Mouse (Mus musculus) midbrain, embryonic 13.5 days (tissue): ENCODE measurements at regions not wholly inside any gene's neighbourhood (a gene's known extent, or its start where the extent isn't known, plus 50 kb on each side); places are given as distances from the start of the nearest gene placed in this dataset.
A peak's percentile ranks its signal among the peaks of the same experiment; 100 is the strongest.
"Not testable (repeated sequence)": the region's sequence is repeated elsewhere in the genome, so short reads cannot be mapped to it uniquely, and the experiment has no call there.

ENCODE experiments used
- ATAC-seq: fragments of 200-750 bp; cut with Nextera tagmentation; 2 replicates; pipeline ENCODE4 v1.8.0; 2017; ENCODE audit warnings: mild to moderate bottlenecking, moderate TSS enrichment, moderate library complexity
- H3K27ac ChIP-seq: fragments of 300-500 bp; sonication (generic); 2 replicates; pipeline ENCODE4 v1.5.1; 2015; ENCODE audit warnings: inconsistent platforms, mild to moderate bottlenecking, moderate library complexity
- H3K27me3 ChIP-seq: fragments of 300-500 bp; sonication (generic); 2 replicates; pipeline ENCODE4 v1.6.1; 2015; ENCODE audit warnings: mild to moderate bottlenecking, inconsistent platforms
- H3K36me3 ChIP-seq: fragments of 300-500 bp; sonication (generic); 2 replicates; pipeline ENCODE4 v1.6.1; 2015; ENCODE audit warnings: mild to moderate bottlenecking, inconsistent platforms
- H3K4me1 ChIP-seq: fragments of 300-500 bp; sonication (generic); replicated peaks from 2 replicates; pipeline ENCODE4 v1.6.1; 2015; ENCODE audit warnings: inconsistent platforms
- H3K4me2 ChIP-seq: fragments of 300-500 bp; sonication (generic); replicated peaks from 2 replicates; pipeline ENCODE4 v1.6.1; 2015; ENCODE audit warnings: moderate library complexity, mild to moderate bottlenecking, inconsistent platforms
- H3K4me3 ChIP-seq: fragments of 300-500 bp; sonication (generic); replicated peaks from 2 replicates; pipeline ENCODE4 v1.5.1; 2015; ENCODE audit warnings: mild to moderate bottlenecking, inconsistent platforms
- H3K9ac ChIP-seq: fragments of 300-500 bp; sonication (generic); replicated peaks from 2 replicates; pipeline ENCODE4 v1.6.1; 2015; ENCODE audit warnings: mild to moderate bottlenecking, inconsistent platforms
- H3K9me3 ChIP-seq: fragments of 300-500 bp; sonication (generic); 2 replicates; pipeline ENCODE4 v1.6.1; 2016; ENCODE audit warnings: mild to moderate bottlenecking, inconsistent platforms
- WGBS: fragments of 180-500 bp; shearing (Covaris S2); methylation state at CpG from one replicate; pipeline ENCODE4 v1.1.7; 2015; 5-methylcytosine and 5-hydroxymethylcytosine counted together

GRCm38 (mm10) chr8:90036436-90036835, 311.7 kb downstream of the Tox3 start:
- Histone ChIP-seq H3K27ac (no peak overlapping the region), H3K4me2 (no peak overlapping the region), H3K9me3 (peaks cover 8% of the 10 kb centered on the region), H3K4me1 (0 out of 2 replicates have a peak, but pooled peaks cover 4% of the 10 kb centered on the region), H3K4me3 (no peak overlapping the region), H3K9ac (no peak overlapping the region), H3K36me3 (no peaks in the 10 kb centered on the region), H3K27me3 (no peaks in the 10 kb centered on the region)
- no peak for ATAC-seq
- WGBS = 57% methylated on average over 3 of the region's 3 CpGs

GRCm38 (mm10) chr8:90032572-90032971, 315.6 kb downstream of the Tox3 start:
- no peak overlapping the region for H3K27ac ChIP-seq
- H3K36me3 ChIP-seq = no peaks in the 10 kb centered on the region
- ATAC-seq = no peak
- peaks cover under 1% of the 10 kb centered on the region; the same call in 1 of the 2 replicates for H3K9me3 ChIP-seq
- no peaks in the 10 kb centered on the region for H3K27me3 ChIP-seq
- H3K4me1 ChIP-seq = no peaks in the 10 kb centered on the region
- H3K4me3 ChIP-seq = no peak overlapping the region
- H3K9ac ChIP-seq = no peak overlapping the region
- 90% methylated on average over 4 of the region's 4 CpGs for WGBS
- H3K4me2 ChIP-seq = no peak overlapping the region

GRCm38 (mm10) chr8:90031220-90031619, 316.9 kb downstream of the Tox3 start:
- Histone ChIP-seq H3K27ac (no peak overlapping the region), H3K4me3 (no peak overlapping the region), H3K4me2 (no peak overlapping the region), H3K36me3 (no peaks in the 10 kb centered on the region), H3K9me3 (no peaks in the 10 kb centered on the region), H3K27me3 (no peaks in the 10 kb centered on the region), H3K9ac (no peak overlapping the region), H3K4me1 (no peaks in the 10 kb centered on the region)
- no peak for ATAC-seq
- WGBS = 20% methylated on average over 1 of the region's 1 CpGs

- not testable (repeated sequence) for H3K9me3 ChIP-seq, H3K27me3 ChIP-seq, H3K4me2 ChIP-seq, H3K27ac ChIP-seq, H3K4me3 ChIP-seq, H3K9ac ChIP-seq, H3K4me1 ChIP-seq, H3K36me3 ChIP-seq, ATAC-seq
- 86% methylated on average over 1 of the region's 1 CpGs for WGBS
Measured at GRCm38 (mm10) chr8:90017958-90018357, 330.2 kb downstream of the Tox3 start.

DNA sequence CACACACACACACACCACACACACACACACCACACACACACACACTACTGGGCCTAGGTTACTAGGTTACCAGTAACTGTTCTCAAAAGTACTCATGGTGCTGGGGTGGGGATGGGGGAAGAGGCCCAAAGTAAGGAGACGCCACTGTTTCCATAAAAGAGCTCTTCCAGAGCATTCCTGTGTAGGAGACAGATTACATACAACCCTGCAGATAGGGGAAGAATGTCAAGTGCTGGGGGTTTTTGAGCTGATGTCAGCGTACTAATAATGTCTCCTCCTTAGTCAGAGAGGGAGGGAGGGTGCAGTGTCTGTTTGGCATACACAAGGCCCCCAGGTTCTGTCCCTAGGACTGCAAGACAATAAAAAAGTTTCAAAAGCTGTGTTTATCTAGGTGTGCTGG, 334.4 kb downstream of the Tox3 start:
- no peaks in the 10 kb centered on the region for H3K36me3 ChIP-seq
- WGBS = 91% methylated on average over 2 of the region's 2 CpGs
- H3K4me1 ChIP-seq = 0 out of 2 replicates have a peak, but pooled peaks cover 2% of the 10 kb centered on the region
- no peak overlapping the region for H3K27ac ChIP-seq
- H3K9ac ChIP-seq = no peak overlapping the region
- ATAC-seq = no peak
- no peaks in the 10 kb centered on the region for H3K27me3 ChIP-seq
- H3K4me2 ChIP-seq = no peak overlapping the region
- H3K4me3 ChIP-seq = no peak overlapping the region
- H3K9me3 ChIP-seq = no peaks in the 10 kb centered on the region

- no peak for ATAC-seq
Measured at GRCm38 (mm10) chr8:90011682-90012409, 336.3 kb downstream of the Tox3 start.

DNA sequence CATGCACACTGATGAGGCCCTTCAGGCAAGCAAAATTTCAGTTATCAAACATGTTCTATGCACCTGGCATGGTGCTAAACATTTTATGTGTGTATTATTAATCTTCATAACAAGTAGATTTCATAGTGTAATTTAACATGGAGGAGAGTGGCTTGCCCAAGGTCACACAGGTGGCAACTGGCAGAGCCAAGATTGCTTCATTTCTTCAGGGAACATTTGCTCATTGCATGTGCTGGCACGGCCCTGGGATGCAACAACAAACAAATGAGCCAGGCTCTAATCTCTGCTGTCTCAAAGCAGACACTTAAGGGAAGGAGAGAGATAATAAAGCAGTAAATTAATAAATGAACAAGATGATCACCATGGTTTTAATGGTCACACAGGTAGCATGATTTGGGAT, 338.7 kb downstream of the Tox3 start:
- ATAC-seq = no peak
- Histone ChIP-seq H3K4me2 (no peak overlapping the region), H3K27me3 (no peaks in the 10 kb centered on the region), H3K36me3 (no peaks in the 10 kb centered on the region), H3K9me3 (no peaks in the 10 kb centered on the region), H3K4me1 (0 out of 2 replicates have a peak, but pooled peaks cover 2% of the 10 kb centered on the region), H3K4me3 (no peak overlapping the region), H3K9ac (no peak overlapping the region), H3K27ac (no peak overlapping the region)
- WGBS = 82% methylated on average over 1 of the region's 1 CpGs

More at GRCm38 (mm10) chr8:90011682-90012409, 336.3 kb downstream of the Tox3 start:
- Histone ChIP-seq H3K36me3 (no peaks in the 10 kb centered on the region), H3K9ac (no peak overlapping the region), H3K4me3 (no peak overlapping the region), H3K4me2 (no peak overlapping the region), H3K4me1 (0 out of 2 replicates have a peak, but pooled peaks cover 2% of the 10 kb centered on the region), H3K27me3 (no peaks in the 10 kb centered on the region), H3K9me3 (no peaks in the 10 kb centered on the region), H3K27ac (no peak overlapping the region)
- 82% methylated on average over 6 of the region's 6 CpGs for WGBS

- peak overlapping the region; percentile 41 for H3K27ac ChIP-seq
- H3K27me3 ChIP-seq = no peaks in the 10 kb centered on the region
- H3K4me2 ChIP-seq = no peak overlapping the region
- no peaks in the 10 kb centered on the region for H3K36me3 ChIP-seq
- H3K9me3 ChIP-seq = no peaks in the 10 kb centered on the region
- H3K4me3 ChIP-seq = no peak overlapping the region
- H3K4me1 ChIP-seq = peaks cover 22% of the 10 kb centered on the region
- no peak overlapping the region for H3K9ac ChIP-seq
- no peak for ATAC-seq
- 22% methylated on average over 15 of the region's 15 CpGs for WGBS
Measured at GRCm38 (mm10) chr8:90000899-90001640, 347.1 kb downstream of the Tox3 start.

DNA sequence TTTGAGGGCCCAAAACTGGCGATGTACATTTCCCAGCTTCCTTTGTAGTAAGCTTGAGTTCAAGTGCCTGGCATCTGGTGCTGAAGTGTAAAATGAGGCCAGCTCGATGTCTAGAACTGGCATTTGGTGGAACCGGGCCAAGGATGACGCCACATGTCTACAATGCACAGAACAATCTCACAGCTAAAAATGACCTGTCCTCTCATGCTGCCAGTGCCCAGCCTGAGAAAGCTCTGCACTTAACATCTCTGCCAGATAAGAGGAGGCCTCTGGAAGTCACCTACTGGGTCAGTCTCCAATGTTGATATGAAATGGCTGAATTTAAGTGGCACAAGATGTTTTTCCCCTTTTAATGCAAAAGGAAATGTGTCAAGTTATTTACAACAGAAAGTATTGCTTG, 354.4 kb downstream of the Tox3 start:
- Histone ChIP-seq H3K27me3 (no peaks in the 10 kb centered on the region), H3K9ac (no peak overlapping the region), H3K4me1 (peaks cover 5% of the 10 kb centered on the region; the same call in 1 of the 2 replicates), H3K36me3 (no peaks in the 10 kb centered on the region), H3K27ac (no peak overlapping the region), H3K9me3 (no peaks in the 10 kb centered on the region), H3K4me2 (no peak overlapping the region), H3K4me3 (no peak overlapping the region)
- 93% methylated on average over 4 of the region's 4 CpGs for WGBS
- ATAC-seq = no peak

GRCm38 (mm10) chr8:89983859-89984258, 364.3 kb downstream of the Tox3 start:
- Histone ChIP-seq H3K9me3 (no peaks in the 10 kb centered on the region), H3K9ac (no peak overlapping the region), H3K4me3 (no peak overlapping the region), H3K27ac (no peak overlapping the region), H3K36me3 (no peaks in the 10 kb centered on the region), H3K4me2 (no peak overlapping the region), H3K27me3 (no peaks in the 10 kb centered on the region), H3K4me1 (peaks cover 9% of the 10 kb centered on the region; the same call in 1 of the 2 replicates)
- 94% methylated on average over 2 of the region's 2 CpGs for WGBS
- no peak for ATAC-seq

DNA sequence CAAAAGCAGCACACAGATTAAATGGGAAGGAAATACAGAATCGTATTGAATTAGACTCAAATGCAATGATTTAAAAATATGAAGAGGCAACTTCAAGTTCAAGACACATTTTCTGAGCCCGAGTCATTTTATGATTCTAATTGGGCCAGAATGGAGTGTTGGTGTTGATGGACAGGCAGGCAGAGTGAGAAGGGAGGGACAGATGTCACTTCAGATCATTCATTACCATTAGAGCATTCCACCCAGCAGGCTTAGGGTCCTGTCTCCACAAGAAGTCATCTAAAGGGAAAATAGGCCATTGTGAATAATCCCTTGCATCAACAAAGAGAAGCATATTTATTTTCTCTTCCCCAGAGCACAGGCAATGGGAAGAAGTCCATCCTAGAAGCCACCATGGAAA, 365.6 kb downstream of the Tox3 start:
- Histone ChIP-seq H3K4me1 (peaks cover 9% of the 10 kb centered on the region; the same call in 1 of the 2 replicates), H3K36me3 (no peaks in the 10 kb centered on the region), H3K27ac (no peak overlapping the region), H3K4me2 (no peak overlapping the region), H3K9me3 (no peaks in the 10 kb centered on the region), H3K9ac (no peak overlapping the region), H3K27me3 (no peaks in the 10 kb centered on the region), H3K4me3 (no peak overlapping the region)
- WGBS = 57% methylated on average over 2 of the region's 2 CpGs
- ATAC-seq = no peak

GRCm38 (mm10) chr8:89981320-89981719, 366.8 kb downstream of the Tox3 start:
- Histone ChIP-seq H3K27me3 (no peaks in the 10 kb centered on the region), H3K4me3 (no peak overlapping the region), H3K9ac (no peak overlapping the region), H3K27ac (no peak overlapping the region), H3K36me3 (no peaks in the 10 kb centered on the region), H3K9me3 (no peaks in the 10 kb centered on the region), H3K4me1 (peaks cover 9% of the 10 kb centered on the region; the same call in 1 of the 2 replicates), H3K4me2 (no peak overlapping the region)
- WGBS = 85% methylated on average over 2 of the region's 2 CpGs
- no peak for ATAC-seq
